In the genomic region with DNA sequence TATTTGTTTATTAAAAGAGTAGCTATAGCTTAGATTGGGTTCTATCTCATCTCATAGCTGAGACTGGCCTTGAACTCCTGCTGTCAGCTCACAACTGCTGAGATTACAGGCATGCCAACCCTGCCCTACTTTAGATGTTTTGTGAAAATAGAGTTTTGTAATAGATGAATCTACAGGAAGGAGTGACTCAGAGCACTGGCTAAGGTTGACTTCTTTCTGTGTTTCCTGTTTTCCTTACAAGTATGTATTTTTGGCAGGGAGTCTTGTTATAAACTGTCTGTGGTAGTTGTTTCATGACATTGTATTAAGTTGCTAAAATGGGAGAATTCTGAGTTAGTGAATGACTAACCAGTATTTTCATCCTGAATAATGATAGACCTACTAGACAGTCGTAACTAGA, we compare ENCODE assay signal across 22 mouse cellular contexts.
A peak's percentile ranks its signal among the peaks of the same experiment; 100 is the strongest.
DNase-seq lines count a peak whose midpoint lies in the region; ATAC-seq and TF ChIP-seq lines count a peak whose summit lies in the region.
"Had no signal": no experiment of that assay in that cellular context is flagged by ENCODE, and none has a peak within 500 bp of the region (broad histone marks: within the 10 kb centered on the region; RNA-seq: fewer than 3 reads in every experiment).

No protein-coding gene starts in this region.

- DNase-seq in embryonic facial prominence, embryonic 14.5 days (ENCODE audit: low spot score), result peak; percentile 2
- DNase-seq in embryonic facial prominence, embryonic 10.5 days (ENCODE audit: low spot score), result no peak
- peak; percentile 82 for DNase-seq in 3T3-L1 (ENCODE audit: low read depth, low spot score)
- DNase-seq in Muller cell, postnatal 12 days (ENCODE audit: inconsistent ontology term), result peak; percentile 48
- DNase-seq in left cerebral cortex, postnatal 10 days (ENCODE audit: extremely low spot score in 1 of 2, low spot score in 2 of 2), result no peak
- no peak for DNase-seq in c-Kit-positive CD71-positive TER-119-positive erythroid progenitor cells, embryonic 14.5 days (ENCODE audit: low spot score)
- DNase-seq: cerebellum, postnatal 14 days; gastrocnemius, postnatal 10 days; heart, adult 2 months; liver; lung, postnatal 10 days; midbrain, embryonic 14.5 days; retina, postnatal 1 day; thymus, adult 2 months had no signal

- no peak overlapping the region for H3K9ac ChIP-seq in embryonic facial prominence, embryonic 14.5 days (ENCODE audit: low read depth, low read length)
- H3K9ac ChIP-seq: embryonic facial prominence, embryonic 15.5 days; forebrain, embryonic 12.5 days; heart, embryonic 15.5 days; neural tube, embryonic 15.5 days had no signal

- no peak for TF ChIP-seq POLR2A in embryonic fibroblast, embryonic 13.5 days (IDR thresholded peaks at IDR 0.05; ENCODE audit: low read depth, low read length)

- H3K36me3 ChIP-seq in embryonic facial prominence, embryonic 14.5 days (ENCODE audit: control insufficient read depth, insufficient read depth, low read length), result no peaks in the 10 kb centered on the region
- H3K36me3 ChIP-seq in embryonic facial prominence, embryonic 10.5 days (replicated peaks), result no peaks in the 10 kb centered on the region
- H3K36me3 ChIP-seq: embryonic facial prominence, embryonic 15.5 days; forebrain, embryonic 12.5 days; heart, embryonic 15.5 days; neural tube, embryonic 15.5 days had no signal

- 87% methylated on average over 1 of the region's 1 CpGs for WGBS in embryonic facial prominence, embryonic 14.5 days
- 88% methylated on average over 1 of the region's 1 CpGs for WGBS in embryonic facial prominence, embryonic 10.5 days

- no peaks in the 10 kb centered on the region for H3K4me1 ChIP-seq in embryonic facial prominence, embryonic 14.5 days (ENCODE audit: control insufficient read depth, insufficient read depth, low read length)
- H3K4me1 ChIP-seq in embryonic facial prominence, embryonic 10.5 days, result no peaks in the 10 kb centered on the region
- H3K4me1 ChIP-seq in embryonic fibroblast, embryonic 13.5 days (ENCODE audit: control insufficient read depth, insufficient read depth, low read length), result no peaks in the 10 kb centered on the region
- H3K4me1 ChIP-seq: embryonic facial prominence, embryonic 15.5 days; forebrain, embryonic 12.5 days; heart, embryonic 15.5 days; neural tube, embryonic 15.5 days had no signal

- TF ChIP-seq CTCF in embryonic fibroblast, embryonic 13.5 days (IDR thresholded peaks at IDR 0.05; ENCODE audit: borderline replicate concordance, insufficient read depth, low read length), result no peak

- no peaks in the 10 kb centered on the region for H3K27me3 ChIP-seq in embryonic facial prominence, embryonic 14.5 days (replicated peaks; ENCODE audit: control insufficient read depth, insufficient read depth, low read length)
- no peaks in the 10 kb centered on the region for H3K27me3 ChIP-seq in embryonic facial prominence, embryonic 10.5 days (replicated peaks; ENCODE audit: low read depth, poor library complexity, severe bottlenecking)
- H3K27me3 ChIP-seq: embryonic facial prominence, embryonic 15.5 days; forebrain, embryonic 12.5 days; heart, embryonic 15.5 days; megakaryocyte, embryonic 14.5 days; neural tube, embryonic 15.5 days had no signal

- H3K4me3 ChIP-seq in embryonic facial prominence, embryonic 14.5 days (ENCODE audit: low read depth, low read length), result no peak overlapping the region
- no peak overlapping the region for H3K4me3 ChIP-seq in embryonic facial prominence, embryonic 10.5 days
- no peak overlapping the region for H3K4me3 ChIP-seq in embryonic fibroblast, embryonic 13.5 days (ENCODE audit: insufficient read depth, low read length)
- H3K4me3 ChIP-seq: embryonic facial prominence, embryonic 15.5 days; forebrain, embryonic 12.5 days; heart, adult 2 months; heart, embryonic 15.5 days; megakaryocyte, embryonic 14.5 days; neural tube, embryonic 15.5 days had no signal

- no peak overlapping the region for H3K4me2 ChIP-seq in embryonic facial prominence, embryonic 14.5 days (ENCODE audit: low read depth, low read length)
- H3K4me2 ChIP-seq: embryonic facial prominence, embryonic 15.5 days; forebrain, embryonic 12.5 days; heart, embryonic 15.5 days; neural tube, embryonic 15.5 days had no signal

- intact Hi-C loops in left cerebral cortex, postnatal 10 days (cut with DNase I), result no loop called here

- H3K9me3 ChIP-seq in embryonic facial prominence, embryonic 14.5 days (ENCODE audit: control insufficient read depth, low read length), result no peaks in the 10 kb centered on the region
- no peaks in the 10 kb centered on the region for H3K9me3 ChIP-seq in embryonic facial prominence, embryonic 10.5 days
- H3K9me3 ChIP-seq: embryonic facial prominence, embryonic 15.5 days; forebrain, embryonic 12.5 days; heart, embryonic 15.5 days; megakaryocyte, embryonic 14.5 days; neural tube, embryonic 15.5 days had no signal

- H3K27ac ChIP-seq in embryonic facial prominence, embryonic 14.5 days (replicated peaks; ENCODE audit: low read depth, low read length), result no peak overlapping the region
- H3K27ac ChIP-seq in embryonic facial prominence, embryonic 10.5 days (replicated peaks), result no peak overlapping the region
- H3K27ac ChIP-seq in embryonic fibroblast, embryonic 13.5 days (ENCODE audit: insufficient read depth, low read length), result peak overlapping the region; percentile 62; the same call in 1 of the 2 replicates
- H3K27ac ChIP-seq: embryonic facial prominence, embryonic 15.5 days; forebrain, embryonic 12.5 days; heart, adult 2 months; heart, embryonic 15.5 days; neural tube, embryonic 15.5 days had no signal

- no peak for ATAC-seq in embryonic facial prominence, embryonic 14.5 days (ENCODE audit: low read depth)
- ATAC-seq: hindbrain, embryonic 16.5 days; intestine, postnatal 0 days had no signal

Comparison
In these comparisons a context has a peak if more than half of its experiments do, and no peak if none do; other contexts are left out.
1. DNase-seq: peak in embryonic facial prominence, embryonic 14.5 days (single experiment), 3T3-L1 (single experiment) and Muller cell, postnatal 12 days (single experiment); none in embryonic facial prominence, embryonic 10.5 days (single experiment), left cerebral cortex, postnatal 10 days (0 of 2) and c-Kit-positive CD71-positive TER-119-positive erythroid progenitor cells, embryonic 14.5 days (single experiment).